Mouse (Mus musculus) bone marrow macrophage, adult 2 months (primary cell): ENCODE results near the gene Scamp4. TPM values are rescaled to one million over a fixed set of nuclear protein-coding genes. Genes with fewer than 3 reads are reported as not detected.

ENCODE experiments used
- H3K27ac ChIP-seq: 2 replicates; pipeline ENCODE4 v1.5.1; 2012; ENCODE audit warnings: low read depth, low read length; ENCODE audit not compliant: insufficient read depth
- H3K4me1 ChIP-seq: 2 replicates; pipeline ENCODE4 v1.6.1; 2012; ENCODE audit warnings: low read length; ENCODE audit not compliant: control insufficient read depth, insufficient read depth
- H3K4me3 ChIP-seq: 2 replicates; pipeline ENCODE4 v1.5.1; 2012; ENCODE audit warnings: mild to moderate bottlenecking, low read length, moderate library complexity; ENCODE audit not compliant: insufficient read depth
- CTCF ChIP-seq: IDR thresholded peaks from 2 replicates; pipeline ENCODE4 v1.5.1; 2012; ENCODE audit warnings: low read depth, mild to moderate bottlenecking, low read length, moderate library complexity
- POLR2A ChIP-seq: IDR thresholded peaks from 2 replicates; pipeline ENCODE4 v1.6.1; 2012; ENCODE audit warnings: mild to moderate bottlenecking, low read depth, low read length, borderline replicate concordance
- polyA plus RNA-seq: library from polyadenylated mRNA; stranded (reverse); fragments of >200 nt; gene quantifications from 2 replicates; pipeline ENCODE4 v1.2.4, GENCODE M21; 2012; ENCODE audit not compliant: missing spikeins, insufficient read depth, insufficient read length

Scamp4 gene
- polyA plus RNA-seq, 1 experiment = 35.4 TPM

- TF ChIP-seq POLR2A (0 out of 2 replicates have a peak, but pooled peaks have one; percentile 51), CTCF (peak; percentile 77)
- Histone ChIP-seq H3K4me1 (peaks cover 17% of the 10 kb centered on the region), H3K4me3 (peak overlapping the region; percentile 90), H3K27ac (peak overlapping the region; percentile 83)
These were observed 24.4 kb upstream of the Scamp4 start for GRCm38 (mm10) chr10:80578131-80578750.

GRCm38 (mm10) chr10:80578911-80579310 lies 23.8 kb upstream of the Scamp4 start:
- H3K4me3 ChIP-seq = peak overlapping the region; percentile 90
- 0 out of 2 replicates have a peak overlapping the region, but pooled peaks have one; percentile 3 for H3K27ac ChIP-seq

GRCm38 (mm10) chr10:80583047-80583446 lies 19.6 kb upstream of the Scamp4 start:
- Histone ChIP-seq H3K27ac (no peak overlapping the region), H3K4me1 (peaks cover 18% of the 10 kb centered on the region), H3K4me3 (no peak overlapping the region)
- TF ChIP-seq CTCF (no peak), POLR2A (no peak)

More at GRCm38 (mm10) chr10:80578911-80579310, 23.8 kb upstream of the Scamp4 start:
- H3K4me1 ChIP-seq = peaks cover 17% of the 10 kb centered on the region
- TF ChIP-seq POLR2A = no peak
- TF ChIP-seq CTCF = no peak

- Histone ChIP-seq H3K27ac (no peak overlapping the region), H3K4me1 (peaks cover 21% of the 10 kb centered on the region)
- TF ChIP-seq CTCF (no peak), POLR2A (no peak)
These were observed 18.6 kb upstream of the Scamp4 start for GRCm38 (mm10) chr10:80584045-80584488.

GRCm38 (mm10) chr10:80584642-80585552 lies 17.8 kb upstream of the Scamp4 start:
- peaks cover 18% of the 10 kb centered on the region for H3K4me1 ChIP-seq
- TF ChIP-seq POLR2A (no peak), CTCF (no peak)
- no peak overlapping the region for H3K4me3 ChIP-seq
- no peak overlapping the region for H3K27ac ChIP-seq

More at GRCm38 (mm10) chr10:80584045-80584488, 18.6 kb upstream of the Scamp4 start:
- H3K4me3 ChIP-seq = no peak overlapping the region

GRCm38 (mm10) chr10:80585581-80585980 lies 17.1 kb upstream of the Scamp4 start:
- Histone ChIP-seq H3K27ac (no peak overlapping the region), H3K4me3 (no peak overlapping the region), H3K4me1 (peaks cover 18% of the 10 kb centered on the region)
- TF ChIP-seq POLR2A = no peak
- TF ChIP-seq CTCF = no peak

GRCm38 (mm10) chr10:80586407-80587304 lies 16.0 kb upstream of the Scamp4 start:
- Histone ChIP-seq H3K4me1 (peaks cover 18% of the 10 kb centered on the region), H3K27ac (0 out of 2 replicates have a peak overlapping the region, but pooled peaks have one; percentile 10), H3K4me3 (0 out of 2 replicates have a peak overlapping the region, but pooled peaks have one; percentile 12)
- TF ChIP-seq CTCF = no peak
- no peak for TF ChIP-seq POLR2A

- TF ChIP-seq CTCF (no peak), POLR2A (no peak)
- 0 out of 2 replicates have a peak overlapping the region, but pooled peaks have one; percentile 12 for H3K4me3 ChIP-seq
- H3K27ac ChIP-seq = 0 out of 2 replicates have a peak overlapping the region, but pooled peaks have one; percentile 10
- H3K4me1 ChIP-seq = peaks cover 18% of the 10 kb centered on the region
These were observed 15.4 kb upstream of the Scamp4 start for GRCm38 (mm10) chr10:80587305-80587657.

- H3K4me1 ChIP-seq = peaks cover 18% of the 10 kb centered on the region
- H3K4me3 ChIP-seq = peak overlapping the region; percentile 74
- H3K27ac ChIP-seq = peak overlapping the region; percentile 7; the same call in 1 of the 2 replicates
- TF ChIP-seq POLR2A = no peak
- TF ChIP-seq CTCF = no peak
These were observed 13.4 kb upstream of the Scamp4 start for GRCm38 (mm10) chr10:80589127-80589878.
